Mouse (Mus musculus): ENCODE data around the gene Dpt. TPM values are rescaled to one million over a fixed set of nuclear protein-coding genes. Genes with fewer than 3 reads are reported as not detected.
"Not testable (repeated sequence)": the region's sequence is repeated elsewhere in the genome, so short reads cannot be mapped to it uniquely, and the experiment has no call there.

The Dpt gene
- polyA plus RNA-seq, 1 experiment from 2014 or later, result 0.75 TPM

- H3K36me3 ChIP-seq (replicated peaks); H3K27me3 ChIP-seq: not testable (repeated sequence)
- WGBS (ENCODE audit: insufficient replicate concordance), result 73% methylated on average over 12 of the region's 12 CpGs
Measured at GRCm38 (mm10) chr1:164790296-164790695, 6.1 kb upstream of the Dpt start.

GRCm38 (mm10) chr1:164793049-164793448 is 3.4 kb upstream of the Dpt start:
- Histone ChIP-seq H3K36me3 (replicated peaks) (no peaks in the 10 kb centered on the region), H3K4me3 (replicated peaks) (no peak overlapping the region), H3K27ac (replicated peaks) (no peak overlapping the region), H3K4me2 (no peak overlapping the region), H3K9me3 (replicated peaks) (no peaks in the 10 kb centered on the region), H3K9ac (no peak overlapping the region), H3K4me1 (replicated peaks) (no peaks in the 10 kb centered on the region), H3K27me3 (no peaks in the 10 kb centered on the region)
- ATAC-seq (ENCODE audit: insufficient read depth), result no peak
- 39% methylated on average over 4 of the region's 4 CpGs for WGBS (ENCODE audit: insufficient replicate concordance)

More at GRCm38 (mm10) chr1:164790296-164790695, 6.1 kb upstream of the Dpt start:
- H3K9ac ChIP-seq; H3K9me3 ChIP-seq (replicated peaks); H3K4me1 ChIP-seq (replicated peaks); ATAC-seq (ENCODE audit: insufficient read depth); H3K27ac ChIP-seq (replicated peaks); H3K4me3 ChIP-seq (replicated peaks); H3K4me2 ChIP-seq: not testable (repeated sequence)

GRCm38 (mm10) chr1:164797746-164798285 is 1.4 kb downstream of the Dpt start:
- no peak for ATAC-seq (ENCODE audit: insufficient read depth)
- no peak overlapping the region for H3K9ac ChIP-seq
- no peak overlapping the region for H3K4me3 ChIP-seq (replicated peaks)
- H3K36me3 ChIP-seq (replicated peaks), result no peaks in the 10 kb centered on the region
- H3K9me3 ChIP-seq (replicated peaks), result no peaks in the 10 kb centered on the region
- H3K27ac ChIP-seq (replicated peaks), result no peak overlapping the region
- H3K4me1 ChIP-seq (replicated peaks), result no peaks in the 10 kb centered on the region
- 62% methylated on average over 1 of the region's 1 CpGs for WGBS (ENCODE audit: insufficient replicate concordance)
- H3K27me3 ChIP-seq, result no peaks in the 10 kb centered on the region
- no peak overlapping the region for H3K4me2 ChIP-seq

- Histone ChIP-seq H3K4me1 (replicated peaks) (no peaks in the 10 kb centered on the region), H3K9me3 (replicated peaks) (no peaks in the 10 kb centered on the region), H3K4me3 (replicated peaks) (no peak overlapping the region), H3K9ac (no peak overlapping the region), H3K36me3 (replicated peaks) (no peaks in the 10 kb centered on the region), H3K4me2 (no peak overlapping the region), H3K27me3 (no peaks in the 10 kb centered on the region), H3K27ac (replicated peaks) (no peak overlapping the region)
- 35% methylated on average over 1 of the region's 1 CpGs for WGBS (ENCODE audit: insufficient replicate concordance)
- no peak for ATAC-seq (ENCODE audit: insufficient read depth)
Measured at GRCm38 (mm10) chr1:164798471-164798922, 2.1 kb downstream of the Dpt start.

- Histone ChIP-seq H3K27me3 (no peaks in the 10 kb centered on the region), H3K9me3 (replicated peaks) (no peaks in the 10 kb centered on the region), H3K4me2 (no peak overlapping the region), H3K4me3 (replicated peaks) (no peak overlapping the region), H3K9ac (no peak overlapping the region), H3K36me3 (replicated peaks) (no peaks in the 10 kb centered on the region), H3K27ac (replicated peaks) (no peak overlapping the region), H3K4me1 (replicated peaks) (no peaks in the 10 kb centered on the region)
- no peak for ATAC-seq (ENCODE audit: insufficient read depth)
- WGBS (ENCODE audit: insufficient replicate concordance), result 49% methylated on average over 3 of the region's 3 CpGs
Measured at GRCm38 (mm10) chr1:164799161-164799560, 2.7 kb downstream of the Dpt start.

GRCm38 (mm10) chr1:164804277-164804676 is 7.8 kb downstream of the Dpt start:
- 60% methylated on average over 11 of the region's 11 CpGs for WGBS (ENCODE audit: insufficient replicate concordance)
- Histone ChIP-seq H3K27ac (replicated peaks) (no peak overlapping the region), H3K36me3 (replicated peaks) (no peaks in the 10 kb centered on the region), H3K9ac (no peak overlapping the region), H3K9me3 (replicated peaks) (no peaks in the 10 kb centered on the region), H3K4me2 (no peak overlapping the region), H3K27me3 (no peaks in the 10 kb centered on the region), H3K4me3 (replicated peaks) (no peak overlapping the region), H3K4me1 (replicated peaks) (no peaks in the 10 kb centered on the region)
- no peak for ATAC-seq (ENCODE audit: insufficient read depth)

GRCm38 (mm10) chr1:164804751-164805435 is 8.4 kb downstream of the Dpt start:
- ATAC-seq (ENCODE audit: insufficient read depth), result no peak
- H3K27me3 ChIP-seq, result no peaks in the 10 kb centered on the region
- H3K4me3 ChIP-seq (replicated peaks), result no peak overlapping the region
- H3K4me2 ChIP-seq, result no peak overlapping the region
- no peaks in the 10 kb centered on the region for H3K4me1 ChIP-seq (replicated peaks)
- no peak overlapping the region for H3K9ac ChIP-seq
- 65% methylated on average over 10 of the region's 10 CpGs for WGBS (ENCODE audit: insufficient replicate concordance)
- H3K36me3 ChIP-seq (replicated peaks), result no peaks in the 10 kb centered on the region
- H3K27ac ChIP-seq (replicated peaks), result no peak overlapping the region
- no peaks in the 10 kb centered on the region for H3K9me3 ChIP-seq (replicated peaks)

GRCm38 (mm10) chr1:164809371-164809770 is 12.9 kb downstream of the Dpt start:
- Histone ChIP-seq H3K4me2 (no peak overlapping the region), H3K36me3 (replicated peaks) (no peaks in the 10 kb centered on the region), H3K4me3 (replicated peaks) (no peak overlapping the region), H3K9me3 (replicated peaks) (no peaks in the 10 kb centered on the region), H3K4me1 (replicated peaks) (no peaks in the 10 kb centered on the region), H3K27me3 (no peaks in the 10 kb centered on the region), H3K27ac (replicated peaks) (no peak overlapping the region), H3K9ac (no peak overlapping the region)
- WGBS (ENCODE audit: insufficient replicate concordance), result 61% methylated on average over 2 of the region's 2 CpGs
- no peak for ATAC-seq (ENCODE audit: insufficient read depth)

GRCm38 (mm10) chr1:164811296-164811695 is 14.9 kb downstream of the Dpt start:
- Histone ChIP-seq H3K36me3 (replicated peaks) (no peaks in the 10 kb centered on the region), H3K4me2 (no peak overlapping the region), H3K4me1 (replicated peaks) (no peaks in the 10 kb centered on the region), H3K27ac (replicated peaks) (no peak overlapping the region), H3K9ac (no peak overlapping the region), H3K4me3 (replicated peaks) (no peak overlapping the region), H3K27me3 (no peaks in the 10 kb centered on the region), H3K9me3 (replicated peaks) (no peaks in the 10 kb centered on the region)
- ATAC-seq (ENCODE audit: insufficient read depth), result no peak
- 78% methylated on average over 3 of the region's 3 CpGs for WGBS (ENCODE audit: insufficient replicate concordance)

GRCm38 (mm10) chr1:164814243-164814642 is 17.8 kb downstream of the Dpt start:
- Histone ChIP-seq H3K9me3 (replicated peaks) (no peaks in the 10 kb centered on the region), H3K27me3 (no peaks in the 10 kb centered on the region), H3K4me3 (replicated peaks) (no peak overlapping the region), H3K4me1 (replicated peaks) (no peaks in the 10 kb centered on the region), H3K4me2 (no peak overlapping the region), H3K27ac (replicated peaks) (no peak overlapping the region), H3K36me3 (replicated peaks) (no peaks in the 10 kb centered on the region), H3K9ac (no peak overlapping the region)
- ATAC-seq (ENCODE audit: insufficient read depth), result no peak
- WGBS (ENCODE audit: insufficient replicate concordance), result 43% methylated on average over 2 of the region's 2 CpGs

- ATAC-seq (ENCODE audit: insufficient read depth), result no peak
- no peak overlapping the region for H3K4me3 ChIP-seq (replicated peaks)
- H3K27ac ChIP-seq (replicated peaks), result no peak overlapping the region
- H3K9me3 ChIP-seq (replicated peaks), result no peaks in the 10 kb centered on the region
- WGBS (ENCODE audit: insufficient replicate concordance), result 47% methylated on average over 5 of the region's 5 CpGs
- no peaks in the 10 kb centered on the region for H3K4me1 ChIP-seq (replicated peaks)
- no peaks in the 10 kb centered on the region for H3K36me3 ChIP-seq (replicated peaks)
- H3K4me2 ChIP-seq, result no peak overlapping the region
- no peak overlapping the region for H3K9ac ChIP-seq
- H3K27me3 ChIP-seq, result no peaks in the 10 kb centered on the region
Measured at GRCm38 (mm10) chr1:164815330-164815729, 18.9 kb downstream of the Dpt start.

GRCm38 (mm10) chr1:164817331-164817730 is 20.9 kb downstream of the Dpt start:
- ATAC-seq (ENCODE audit: insufficient read depth), result no peak
- Histone ChIP-seq H3K9me3 (replicated peaks) (no peaks in the 10 kb centered on the region), H3K27me3 (no peaks in the 10 kb centered on the region), H3K4me1 (replicated peaks) (no peaks in the 10 kb centered on the region), H3K27ac (replicated peaks) (no peak overlapping the region), H3K4me2 (no peak overlapping the region), H3K36me3 (replicated peaks) (no peaks in the 10 kb centered on the region), H3K4me3 (replicated peaks) (no peak overlapping the region), H3K9ac (no peak overlapping the region)
- 73% methylated on average over 3 of the region's 3 CpGs for WGBS (ENCODE audit: insufficient replicate concordance)
